Mouse (Mus musculus): ENCODE measurements around the gene Tesk2.
"Not testable (repeated sequence)": the region's sequence is repeated elsewhere in the genome, so short reads cannot be mapped to it uniquely, and the experiment has no call there.

Gene Tesk2

DNA sequence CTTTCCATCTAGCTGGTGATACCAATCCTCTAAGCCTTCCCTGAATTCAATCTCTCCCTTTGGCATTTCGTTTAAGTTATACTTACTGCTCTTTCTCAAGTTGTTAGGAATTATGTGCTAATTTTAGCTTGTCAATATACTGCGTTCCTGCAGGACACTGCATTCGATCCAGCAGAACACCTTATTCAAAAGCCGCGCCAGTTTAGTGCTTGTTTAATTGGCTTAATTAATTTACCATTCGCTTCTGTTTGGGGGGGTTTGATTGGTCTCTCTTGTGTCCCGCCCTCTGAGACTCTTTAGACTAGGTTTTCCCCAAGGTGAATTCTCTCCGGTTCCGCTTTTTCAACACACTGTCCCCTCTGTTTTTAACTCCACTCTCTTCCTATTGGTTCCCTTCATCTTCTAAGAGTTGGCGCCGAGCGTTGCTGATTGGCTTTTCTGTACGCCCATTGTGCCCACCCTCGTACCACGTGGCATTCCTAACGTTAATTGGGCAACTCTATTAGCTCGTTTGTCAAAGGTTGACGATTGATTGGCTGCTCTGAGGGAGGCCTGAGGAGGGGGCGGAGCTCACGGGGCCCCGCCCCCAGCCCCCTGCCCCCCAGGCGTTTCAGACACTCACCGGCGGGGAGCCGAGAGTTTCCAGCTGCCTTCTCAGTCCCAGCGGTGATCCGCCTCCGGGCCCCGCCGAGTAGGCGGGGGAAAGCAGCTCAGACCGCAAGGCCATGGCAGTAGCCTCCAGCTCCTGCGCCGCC lies at the start of gene Tesk2:
TSS of gene Tesk2 (plus strand) at position 606 of the 755 bp plus-strand sequence.
- DNase-seq (ENCODE audit: low spot score in 2 of 2) = peak; percentile 89 to 96

DNA sequence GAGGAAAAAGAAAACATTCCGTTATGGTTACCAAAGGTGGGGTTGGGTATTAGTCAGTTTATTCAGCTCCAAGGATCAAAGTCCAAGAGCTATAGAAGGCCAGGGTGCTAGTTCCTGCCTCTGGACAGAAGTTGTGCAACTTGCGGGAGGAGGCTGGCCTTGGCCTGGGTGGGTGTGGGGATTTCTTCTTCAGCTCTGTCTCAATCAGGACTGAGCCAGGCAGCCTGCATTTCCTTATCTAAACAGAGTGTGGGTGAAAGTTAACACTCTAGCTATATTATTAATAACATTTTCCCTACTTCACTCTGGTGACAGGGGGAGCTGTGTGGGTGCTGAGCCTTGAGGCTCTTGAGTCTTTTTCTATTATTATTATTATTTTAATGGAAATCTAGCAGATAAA lies 48.0 kb upstream of the Tesk2 start:
- no peak for DNase-seq (ENCODE audit: low spot score in 2 of 2)

DNA sequence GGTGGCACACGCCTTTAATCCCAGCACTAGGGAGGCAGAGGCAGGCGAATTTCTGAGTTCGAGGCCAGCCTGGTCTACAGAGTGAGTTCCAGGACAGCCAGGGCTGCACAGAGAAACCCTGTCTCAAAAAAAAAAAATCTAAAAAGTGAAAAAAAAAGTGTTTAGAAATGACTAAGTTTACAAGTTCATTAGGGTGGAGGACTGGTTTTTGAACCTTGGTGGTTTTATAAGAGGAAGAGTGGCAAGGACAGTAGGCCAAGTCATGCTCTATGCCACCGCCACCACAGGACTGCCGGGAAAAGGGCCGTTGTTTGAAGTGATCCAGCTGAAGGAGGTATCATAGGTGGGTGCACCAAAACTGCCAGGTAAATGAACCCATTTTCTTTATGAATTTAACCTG lies 46.0 kb upstream of the Tesk2 start:
- not testable (repeated sequence) for DNase-seq (ENCODE audit: low spot score in 2 of 2)

DNA sequence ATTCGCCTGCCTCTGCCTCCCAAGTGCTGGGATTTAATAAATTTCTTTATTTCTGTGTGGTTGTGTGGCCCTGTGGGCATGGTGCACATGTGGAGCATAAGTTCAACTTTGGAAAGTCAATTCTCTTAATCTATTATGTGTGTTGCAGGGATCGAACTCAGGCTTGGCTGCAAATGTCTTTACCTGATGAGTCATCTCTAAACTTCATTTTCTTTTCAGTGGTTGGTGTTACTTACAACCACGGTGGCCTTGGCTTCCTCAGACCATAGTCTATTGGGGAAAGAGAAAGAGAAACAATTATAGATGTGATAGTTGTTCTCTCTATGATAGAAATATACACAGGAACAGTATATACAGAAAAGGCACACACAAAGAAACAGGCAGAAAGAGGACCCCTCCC lies 44.7 kb upstream of the Tesk2 start:
- DNase-seq (ENCODE audit: low spot score in 2 of 2) = no peak

DNA sequence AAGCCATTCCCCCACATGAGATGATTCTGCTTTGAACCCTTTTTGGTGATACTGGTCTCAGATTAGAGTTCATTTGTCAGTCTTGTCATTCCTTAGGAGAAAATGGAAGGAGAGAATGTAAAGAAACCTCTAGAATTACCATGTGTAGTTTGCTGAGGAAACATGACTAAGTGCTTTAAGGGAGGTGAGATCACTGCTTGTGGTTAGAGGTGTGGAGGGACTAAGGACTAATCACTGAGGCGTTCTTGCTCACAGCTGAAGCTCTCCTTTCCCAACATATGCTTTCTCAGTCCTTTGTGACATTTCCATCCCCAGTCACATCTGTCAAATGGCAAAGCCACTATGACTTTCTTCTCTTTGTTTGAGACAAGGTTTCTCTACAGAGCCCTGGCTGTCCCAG lies 42.9 kb upstream of the Tesk2 start:
- no peak for DNase-seq (ENCODE audit: low spot score in 2 of 2)

DNA sequence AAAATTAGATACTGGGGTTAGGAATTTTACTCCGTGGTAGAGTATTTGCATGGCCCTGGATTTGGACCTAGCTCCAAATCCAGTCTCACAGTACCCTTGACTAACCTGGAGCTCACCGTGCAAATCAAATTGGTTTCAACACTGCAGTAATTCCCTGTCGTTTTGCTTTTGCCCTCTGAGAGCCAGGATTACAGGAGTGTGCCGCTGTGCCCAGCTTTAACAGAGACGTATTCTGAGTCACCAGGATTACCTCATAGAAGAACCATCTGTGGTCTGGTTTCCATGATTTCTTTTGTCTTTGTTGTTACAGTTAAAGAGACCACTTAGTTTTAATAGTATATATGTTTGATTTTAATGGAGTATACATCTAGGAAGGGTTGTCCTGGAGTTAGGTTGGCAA lies 41.6 kb upstream of the Tesk2 start:
- no peak for DNase-seq (ENCODE audit: low spot score in 2 of 2)

DNA sequence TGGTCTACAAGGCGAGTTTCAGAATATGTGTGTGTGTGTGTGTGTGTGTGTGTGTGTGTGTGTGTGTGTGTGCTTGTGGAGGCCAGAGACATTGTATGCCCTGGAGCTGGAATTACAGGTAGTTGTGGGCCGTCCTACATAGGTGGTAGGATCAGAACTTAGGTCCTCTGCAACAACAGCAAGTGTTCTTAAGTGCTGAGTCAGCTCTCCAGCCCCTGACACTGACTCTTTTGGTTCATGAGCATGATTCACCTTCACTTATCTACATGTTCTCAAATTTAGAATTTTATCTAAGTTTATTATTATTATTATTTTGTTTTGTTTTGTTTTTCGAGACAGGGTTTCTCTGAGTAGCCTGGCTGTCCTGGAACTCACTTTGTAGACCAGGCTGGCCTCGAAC lies 40.2 kb upstream of the Tesk2 start:
- not testable (repeated sequence) for DNase-seq (ENCODE audit: low spot score in 2 of 2)

DNA sequence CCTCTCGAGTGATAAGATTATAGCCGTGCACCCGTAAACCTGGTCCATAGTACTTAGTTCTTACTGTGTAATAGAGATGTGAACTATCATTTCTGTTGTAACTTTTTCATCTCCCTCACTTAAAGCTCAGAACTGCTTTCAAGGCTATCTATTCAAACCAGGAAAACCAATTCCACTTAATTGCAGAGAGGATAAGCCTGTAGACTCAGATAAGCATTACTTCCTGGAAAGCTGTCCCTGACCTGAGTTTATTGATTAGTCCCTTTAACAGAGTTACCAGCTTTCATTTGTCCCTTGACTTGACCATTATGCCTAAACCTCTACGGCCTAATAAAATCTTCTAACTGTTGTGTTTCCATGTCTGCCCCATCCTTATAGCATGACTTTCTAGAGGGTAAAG lies 36.8 kb upstream of the Tesk2 start:
- no peak for DNase-seq (ENCODE audit: low spot score in 2 of 2)

DNA sequence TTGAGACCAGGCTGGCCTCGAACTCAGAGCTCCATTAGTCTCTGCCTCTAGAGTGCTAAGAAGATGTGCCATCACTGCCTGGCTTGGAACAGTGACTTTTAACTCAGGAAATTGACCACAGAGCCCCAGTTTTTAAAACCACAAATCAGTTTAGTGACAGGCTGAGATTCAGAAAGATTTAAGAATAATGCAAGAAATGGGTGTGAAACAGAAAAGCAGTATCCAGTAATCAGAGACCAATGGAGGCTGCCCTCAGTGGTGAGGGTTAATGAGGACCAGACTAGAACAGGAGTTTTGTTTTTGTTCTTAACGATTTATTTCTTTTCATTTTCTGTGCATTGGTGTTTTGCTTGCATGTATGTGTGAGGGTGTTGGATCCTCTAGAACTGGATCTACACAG lies 36.1 kb upstream of the Tesk2 start:
- DNase-seq (ENCODE audit: low spot score in 2 of 2) = no peak

DNA sequence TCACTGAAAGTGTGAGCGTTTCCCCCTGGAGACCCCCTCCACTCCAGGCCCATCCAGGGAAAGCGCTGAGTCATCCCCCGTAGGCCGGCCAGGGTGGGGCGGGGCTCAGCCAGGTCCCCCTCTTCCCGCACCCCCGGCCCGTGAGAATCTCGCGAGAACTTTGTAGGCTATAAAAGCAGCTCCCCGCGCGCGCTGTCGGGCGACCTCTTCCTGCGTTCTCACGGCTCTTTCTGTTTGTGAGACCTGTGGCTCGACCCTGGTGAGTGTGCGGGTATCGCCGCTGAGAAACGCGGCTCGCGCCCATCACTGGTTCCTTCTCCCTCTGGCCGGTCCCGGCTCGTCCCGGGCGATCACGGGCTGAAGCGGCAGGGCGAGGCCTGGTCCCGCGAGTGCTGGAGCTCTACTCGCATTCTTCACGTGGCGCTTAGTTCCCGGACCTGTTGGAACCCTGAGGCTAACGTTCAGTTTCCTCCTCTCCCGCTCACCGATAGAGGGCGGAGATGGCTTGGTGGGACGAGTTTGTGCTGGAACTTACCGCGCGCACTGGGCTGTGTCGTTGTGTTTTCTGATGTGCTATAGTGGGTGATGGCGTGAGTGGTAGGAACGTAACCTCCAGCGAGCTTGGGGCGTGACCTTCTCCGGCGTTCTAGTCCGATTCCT lies 35.2 kb upstream of the Tesk2 start, which contains the start of gene Prdx1:
TSS of gene Prdx1 (plus strand) at position 143 of the 660 bp plus-strand sequence.
- peak; percentile 87 to 92 for DNase-seq (ENCODE audit: low spot score in 2 of 2)

DNA sequence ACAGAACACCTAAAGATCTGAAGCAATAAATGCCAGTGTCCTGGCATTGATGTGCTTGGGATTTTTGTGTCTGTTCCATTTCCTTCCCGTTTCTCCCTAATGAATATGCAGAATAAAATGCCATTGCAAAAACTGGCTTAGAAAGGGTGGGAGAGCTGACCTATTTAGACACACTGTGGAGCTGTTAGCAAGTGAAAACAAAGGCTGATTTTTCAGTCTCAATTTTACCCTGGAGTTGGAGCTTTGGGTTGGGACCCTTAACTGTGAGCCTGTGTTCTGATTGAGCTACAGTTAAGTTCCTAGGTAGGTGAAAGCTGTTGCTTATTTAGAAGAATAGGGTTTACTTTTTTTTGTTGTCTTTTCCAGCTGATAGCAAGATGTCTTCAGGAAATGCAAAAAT lies 33.7 kb upstream of the Tesk2 start:
- DNase-seq (ENCODE audit: low spot score in 2 of 2) = no peak

DNA sequence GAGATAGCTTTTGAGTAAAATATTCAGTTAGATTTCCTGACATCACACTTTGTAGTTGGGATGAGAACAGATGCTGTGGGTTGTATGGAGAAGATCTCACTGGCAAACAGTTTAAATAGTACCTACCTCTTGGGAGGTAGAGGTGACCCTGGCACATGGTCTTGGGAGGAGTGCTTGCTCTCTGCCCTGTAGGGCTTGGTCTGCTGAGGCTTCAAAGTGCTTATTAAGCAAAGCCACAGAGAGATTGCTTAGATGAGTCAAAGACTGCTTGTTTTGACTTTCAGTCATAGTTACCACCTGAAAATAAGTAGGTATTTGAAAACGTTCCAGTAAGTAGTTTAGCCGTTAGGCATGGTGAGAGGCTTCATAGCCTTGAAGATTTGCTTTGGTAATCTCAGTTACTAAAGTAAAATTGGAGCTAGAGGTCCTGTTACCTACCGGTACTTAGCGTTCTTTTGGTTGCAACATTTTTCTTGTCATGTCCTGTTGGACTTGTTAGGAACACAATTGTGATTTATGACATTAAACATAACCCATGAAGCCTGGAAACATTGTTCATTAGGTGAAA lies 31.4 kb upstream of the Tesk2 start:
- no peak for DNase-seq (ENCODE audit: low spot score in 2 of 2)

DNA sequence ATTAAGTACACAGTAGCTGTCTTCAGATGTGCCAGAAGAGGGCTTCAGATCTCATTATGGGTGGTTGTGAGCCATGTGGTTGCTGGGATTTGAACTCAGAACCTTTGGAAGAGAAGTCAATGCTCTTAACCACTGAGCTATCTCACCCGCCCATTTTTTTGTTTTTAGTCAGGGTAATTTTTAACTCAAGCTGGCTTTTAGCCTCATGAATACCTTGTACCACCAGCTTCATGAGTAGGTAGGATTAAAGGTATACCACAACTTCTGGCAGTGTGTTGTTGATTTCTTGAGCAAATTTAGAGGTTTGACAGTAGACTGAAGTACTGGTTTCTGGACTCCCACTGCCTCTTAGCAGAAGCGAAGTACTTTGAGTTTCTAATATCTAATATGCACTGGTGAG lies 28.6 kb upstream of the Tesk2 start:
- no peak for DNase-seq (ENCODE audit: low spot score in 2 of 2)

DNA sequence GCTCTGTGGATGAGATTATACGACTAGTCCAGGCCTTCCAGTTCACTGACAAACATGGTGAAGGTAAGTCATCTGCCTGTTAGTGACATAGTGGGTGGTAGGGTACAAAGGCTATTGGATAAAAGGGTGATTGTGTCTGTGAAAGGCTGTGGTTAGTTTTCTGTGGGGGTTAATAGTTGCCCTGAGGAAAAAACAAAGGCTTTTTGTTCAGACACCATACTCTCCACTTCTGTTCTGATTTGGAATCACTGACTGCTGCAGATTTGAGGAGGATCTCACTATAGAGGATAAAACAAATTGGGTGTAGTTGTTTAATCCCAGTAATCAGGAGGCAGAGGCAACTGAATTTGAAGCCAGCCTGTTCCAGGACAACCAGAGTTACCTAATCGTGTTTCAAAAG lies 27.0 kb upstream of the Tesk2 start:
- no peak for DNase-seq (ENCODE audit: low spot score in 2 of 2)

DNA sequence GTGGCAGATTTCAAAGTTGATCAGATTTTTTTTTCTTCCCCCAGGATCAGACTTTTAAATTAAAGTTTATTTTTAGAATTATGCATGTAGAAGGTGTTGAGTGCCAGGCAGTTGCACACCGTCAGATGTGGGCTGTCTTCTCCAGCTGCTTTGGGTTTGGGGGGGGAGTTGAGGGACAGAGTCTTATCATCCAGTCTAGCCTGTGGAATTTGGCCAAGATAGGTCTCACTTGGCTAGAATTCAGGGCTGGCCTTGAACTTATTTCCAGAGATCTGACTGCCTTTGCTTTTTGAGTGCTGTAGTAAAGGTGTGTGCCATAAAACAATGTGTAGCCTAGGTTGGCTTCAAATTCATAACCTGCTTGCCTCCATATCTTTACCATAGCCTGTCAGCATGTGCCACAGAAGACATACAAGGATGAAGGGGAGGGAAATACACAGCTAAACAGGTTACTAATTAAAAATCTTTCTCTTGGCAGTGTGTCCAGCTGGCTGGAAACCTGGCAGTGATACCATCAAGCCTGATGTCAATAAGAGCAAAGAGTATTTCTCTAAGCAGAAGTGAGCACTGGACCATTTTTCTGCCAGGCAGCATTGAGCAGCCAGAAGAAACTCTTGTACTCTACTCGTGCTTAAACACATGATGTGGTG lies 21.9 kb upstream of the Tesk2 start:
- DNase-seq (ENCODE audit: low spot score in 2 of 2) = no peak

DNA sequence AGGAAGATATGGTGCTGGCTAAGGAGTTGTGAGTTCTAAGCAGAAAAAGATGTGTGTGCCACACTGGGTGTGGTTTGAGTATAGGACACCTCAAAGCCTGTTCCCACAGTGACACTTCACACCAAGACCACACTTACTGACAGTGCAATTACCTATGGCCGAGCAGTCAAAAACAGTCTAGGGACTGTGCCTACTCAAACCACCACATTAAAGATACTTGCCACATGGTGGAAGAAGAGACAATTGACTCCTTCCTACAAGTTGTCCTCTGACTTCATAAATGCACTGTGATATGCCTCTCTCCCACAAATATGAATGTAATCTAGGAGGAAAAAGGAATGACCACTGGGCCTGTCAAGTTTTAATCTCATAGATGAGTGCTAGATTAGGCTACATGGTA lies 19.8 kb upstream of the Tesk2 start:
- no peak for DNase-seq (ENCODE audit: low spot score in 2 of 2)

DNA sequence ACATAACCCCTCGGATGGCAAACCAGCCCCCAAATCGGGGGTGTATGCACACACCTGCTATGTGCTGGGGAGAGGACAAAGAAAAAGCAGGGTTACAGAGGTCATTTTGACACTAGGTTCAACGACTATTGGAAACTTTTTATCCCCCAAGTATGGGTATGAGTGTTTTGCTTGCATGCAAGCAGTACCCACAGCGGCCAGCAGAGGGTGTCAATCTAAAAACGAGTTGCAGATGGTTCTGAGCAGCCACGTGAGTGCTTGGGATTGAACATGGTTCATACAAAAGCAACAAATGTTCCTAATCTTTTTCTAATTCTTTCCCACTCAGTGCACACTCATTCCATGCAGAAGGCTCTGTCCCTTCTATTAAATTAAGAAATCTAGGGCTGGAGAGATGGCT lies 16.9 kb upstream of the Tesk2 start:
- DNase-seq (ENCODE audit: low spot score in 2 of 2) = peak; percentile 24 to 51

DNA sequence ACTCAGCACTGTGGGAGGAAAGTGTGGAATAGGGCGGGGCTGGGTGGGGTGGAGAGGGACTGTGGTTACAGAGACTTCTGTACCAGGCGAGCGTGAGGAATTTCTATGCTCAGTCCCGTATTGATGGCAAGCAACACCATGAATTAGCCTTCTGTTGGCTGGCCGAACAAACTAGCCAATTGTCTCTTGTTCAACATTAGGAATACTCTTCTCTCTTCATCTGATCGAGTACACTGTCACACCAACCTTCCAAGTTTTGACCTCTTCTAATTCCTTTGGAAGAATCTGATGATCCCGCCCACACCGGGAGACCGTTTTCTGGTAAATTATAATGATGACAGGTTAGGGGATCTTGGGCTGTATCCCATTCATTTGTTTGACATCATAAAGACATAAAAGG lies 13.1 kb upstream of the Tesk2 start:
- peak in 1 of 2 experiments; percentile 40 for DNase-seq (ENCODE audit: low spot score in 2 of 2)

DNA sequence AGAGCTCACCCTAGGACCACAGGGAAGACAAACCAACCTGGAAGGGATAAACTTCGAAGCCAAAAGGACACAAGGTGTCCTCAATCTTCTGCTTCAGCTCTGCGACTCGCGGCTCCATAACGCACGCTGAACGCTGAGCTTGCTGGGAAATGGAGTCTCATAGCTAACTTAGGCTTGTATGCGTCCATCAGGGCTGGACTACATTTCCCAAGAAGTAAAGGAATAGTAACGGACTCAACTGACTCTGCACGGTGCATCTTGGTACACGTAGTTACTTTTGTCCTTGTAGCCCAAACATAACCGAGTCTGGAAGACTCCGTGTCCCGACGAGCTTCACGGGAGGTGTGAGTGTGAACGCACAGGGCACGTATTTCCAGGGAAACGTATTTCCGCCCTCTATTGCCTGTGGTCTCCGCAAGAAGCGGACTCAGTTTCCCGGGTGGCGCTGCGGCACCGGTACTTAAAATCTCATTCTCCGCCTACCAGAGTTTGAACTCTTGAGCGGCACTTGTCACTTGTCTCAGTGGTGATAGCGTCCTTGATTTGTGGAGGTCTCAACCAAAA lies 12.5 kb upstream of the Tesk2 start, which contains the start of the genes Mmachc and Ccdc163:
TSS of gene Mmachc (minus strand) at position 206 of the 564 bp plus-strand sequence.
TSS of gene Ccdc163 (plus strand) at position 309 of the 564 bp plus-strand sequence.
- peak; percentile 92 to 98 for DNase-seq (ENCODE audit: low spot score in 2 of 2)

DNA sequence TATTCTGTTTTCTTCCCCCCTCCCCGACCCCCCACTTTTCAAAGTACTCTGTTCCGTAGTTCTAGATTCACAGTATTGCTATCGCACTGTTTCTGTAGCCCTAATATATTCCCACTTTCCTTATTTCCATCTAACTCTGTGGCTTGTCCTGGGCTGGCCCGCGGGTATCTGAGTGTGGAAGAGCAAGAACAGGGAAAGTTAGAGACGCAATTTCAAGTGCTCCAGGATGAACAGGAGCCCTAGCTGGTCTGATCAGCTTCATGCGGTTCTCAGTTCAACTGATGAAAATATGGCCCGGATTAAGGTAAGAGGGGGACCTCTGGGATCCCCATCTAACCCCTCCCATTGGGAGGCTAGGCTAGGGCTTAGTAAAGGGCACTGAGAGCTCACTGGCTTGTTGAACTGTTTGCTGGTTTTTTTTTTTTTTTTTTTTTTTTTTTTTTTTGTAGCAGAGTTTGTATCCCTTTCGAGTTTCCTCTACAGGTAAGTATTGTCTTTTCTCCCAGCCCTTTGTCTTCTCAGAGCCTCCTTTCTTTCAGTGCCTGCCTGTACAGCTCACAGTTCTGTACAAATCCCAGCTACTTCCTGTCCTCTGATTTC lies 11.9 kb upstream of the Tesk2 start:
- no peak for DNase-seq (ENCODE audit: low spot score in 2 of 2)

DNA sequence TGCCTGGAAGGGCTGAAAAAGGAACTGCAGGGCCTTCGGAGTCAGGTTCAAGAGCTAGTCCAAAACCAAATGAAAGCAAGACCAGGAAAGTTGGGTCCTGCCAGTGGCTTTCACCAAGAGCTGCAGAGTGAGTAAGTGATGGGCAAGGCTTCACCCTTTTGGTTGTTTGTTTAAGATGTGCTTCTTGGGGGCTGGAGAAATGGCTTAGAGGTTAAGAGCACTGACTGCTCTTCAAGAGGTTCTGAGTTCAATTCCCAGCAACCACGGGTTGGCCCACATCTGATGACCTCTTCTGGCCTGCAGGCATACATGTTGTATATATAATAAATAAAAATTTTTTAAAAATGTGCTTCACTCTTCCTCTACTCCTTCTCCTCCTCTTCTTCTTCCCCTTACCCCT lies 10.6 kb upstream of the Tesk2 start:
- no peak for DNase-seq (ENCODE audit: low spot score in 2 of 2)

DNA sequence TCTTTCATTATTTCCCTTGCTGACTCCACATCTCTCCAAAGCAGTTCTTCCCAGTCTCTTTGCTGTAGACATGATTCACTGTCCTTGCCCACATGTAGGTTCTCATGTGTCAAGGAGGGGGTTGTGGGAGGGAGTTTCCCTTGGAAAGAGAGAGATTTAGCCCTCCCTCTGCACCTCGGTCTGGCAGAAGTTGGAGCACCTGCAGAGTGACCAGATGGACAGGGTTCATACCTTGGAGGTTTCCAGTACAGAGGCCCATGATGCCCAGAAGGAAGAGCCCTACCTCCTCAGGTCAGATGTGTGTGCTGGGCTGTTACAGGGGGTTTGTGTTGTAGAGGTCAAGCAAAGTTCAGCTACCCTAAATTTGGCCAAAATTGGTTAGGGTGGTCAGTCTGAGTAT lies 8.2 kb upstream of the Tesk2 start:
- DNase-seq (ENCODE audit: low spot score in 2 of 2) = no peak
